Comparison of ENCODE assay signal across 10 mouse cellular contexts in genomic region chr2:164761502-164761901, GRCm38 (mm10). TPM values are rescaled to one million over a fixed set of nuclear protein-coding genes. Genes with fewer than 3 reads are reported as not detected.
DNase-seq lines count a peak whose midpoint lies in the region; ATAC-seq lines count a peak whose summit lies in the region.
"Had no signal": no experiment of that assay in that cellular context is flagged by ENCODE, and none has a peak within 500 bp of the region (broad histone marks: within the 10 kb centered on the region; RNA-seq: fewer than 3 reads in every experiment).

No protein-coding gene starts in this region.

- intact Hi-C loops in left cerebral cortex, postnatal 4 days (cut with DNase I) = no loop called here
- intact Hi-C loops in left cerebral cortex, postnatal 14 days (cut with DNase I) = no loop called here

- DNase-seq in cerebellum, postnatal 10 days = peak; percentile 57 to 68
- no peak for DNase-seq in cerebellum, adult 11 months
- DNase-seq in left cerebral cortex, postnatal 4 days = peak; percentile 33
- DNase-seq in left cerebral cortex, postnatal 14 days (ENCODE audit: low spot score in 2 of 2) = no peak
- DNase-seq in ovary, postnatal 14 days (ENCODE audit: low spot score) = no peak
- DNase-seq in B cell, adult 2 months = no peak
- DNase-seq: gastrocnemius, postnatal 25 days had no signal

- peak; percentile 75 for ATAC-seq in erythroblast, adult 5-6 weeks (replicated peaks; ENCODE audit: low FRiP score, poor library complexity, severe bottlenecking)
- peak; percentile 85 for ATAC-seq in megakaryocyte-erythroid progenitor cell, adult 5-6 weeks (replicated peaks; ENCODE audit: low FRiP score, low TSS enrichment, poor library complexity, severe bottlenecking)
- ATAC-seq: forebrain, embryonic 13.5 days had no signal

RNA-seq across cellular contexts. Expression of gene Ube2c, which starts 8.2 kb away (rescaled TPM):
- total RNA-seq in left cerebral cortex, postnatal 4 days (2021) = 10 to 100 TPM; 10.8 to 14.3 TPM
- 1 to 10 TPM; 2.0 to 3.0 TPM for total RNA-seq in left cerebral cortex, postnatal 14 days (2021)
- 268 and 318 TPM in 2 replicates for total RNA-seq in erythroblast, adult 5-6 weeks (2015; ENCODE audit: low replicate concordance)
- 123 and 215 TPM in 2 replicates for total RNA-seq in erythroblast, adult 5-6 weeks (2017; ENCODE audit: low replicate concordance)
- total RNA-seq in megakaryocyte-erythroid progenitor cell, adult 5-6 weeks (2014; fragmentation: Nextera tagmentation) = 194 and 207 TPM in 2 replicates
- total RNA-seq in megakaryocyte-erythroid progenitor cell, adult 5-6 weeks (2017) = 90.6 and 159 TPM in 2 replicates

RNA-seq across cellular contexts. Expression of gene Dnttip1, which starts 15.7 kb away (rescaled TPM):
- 10 to 100 TPM; 35.8 to 38.1 TPM for total RNA-seq in left cerebral cortex, postnatal 4 days (2021)
- 10 to 100 TPM; 32.8 to 35.6 TPM for total RNA-seq in left cerebral cortex, postnatal 14 days (2021)
- 79.2 and 130 TPM in 2 replicates for total RNA-seq in erythroblast, adult 5-6 weeks (2015; ENCODE audit: low replicate concordance)
- 137 and 237 TPM in 2 replicates for total RNA-seq in erythroblast, adult 5-6 weeks (2017; ENCODE audit: low replicate concordance)
- 28.7 and 37.2 TPM in 2 replicates for total RNA-seq in megakaryocyte-erythroid progenitor cell, adult 5-6 weeks (2014; fragmentation: Nextera tagmentation)
- total RNA-seq in megakaryocyte-erythroid progenitor cell, adult 5-6 weeks (2017) = 24.5 and 26.2 TPM in 2 replicates

RNA-seq across cellular contexts. Expression of gene Wfdc3, which starts 15.8 kb away (rescaled TPM):
- total RNA-seq in left cerebral cortex, postnatal 4 days (2021) = 1 to 10 TPM in 1 of 2 experiments, under 1 TPM in 1; 0.60 to 1.1 TPM
- 1 to 10 TPM in 1 of 2 experiments, under 1 TPM in 1; 0.92 to 1.1 TPM for total RNA-seq in left cerebral cortex, postnatal 14 days (2021)
- total RNA-seq in erythroblast, adult 5-6 weeks (2015; ENCODE audit: low replicate concordance) = 16.7 and 19.9 TPM in 2 replicates
- 10.0 and 12.8 TPM in 2 replicates for total RNA-seq in erythroblast, adult 5-6 weeks (2017; ENCODE audit: low replicate concordance)
- 2.0 TPM in 1 of 2 replicates, not detected in the other for total RNA-seq in megakaryocyte-erythroid progenitor cell, adult 5-6 weeks (2014; fragmentation: Nextera tagmentation)
- total RNA-seq in megakaryocyte-erythroid progenitor cell, adult 5-6 weeks (2017) = not detected in 2 replicates
- total RNA-seq: gastrocnemius, postnatal 25 days had no signal

RNA-seq across cellular contexts. Expression of gene Tnnc2, which starts 18.3 kb away (rescaled TPM):
- total RNA-seq in left cerebral cortex, postnatal 4 days (2021) = not detected
- 1 to 10 TPM in 1 of 2 experiments, not detected in 1; 1.1 TPM for total RNA-seq in left cerebral cortex, postnatal 14 days (2021)
- total RNA-seq in erythroblast, adult 5-6 weeks (2015; ENCODE audit: low replicate concordance) = not detected in 2 replicates
- total RNA-seq in erythroblast, adult 5-6 weeks (2017; ENCODE audit: low replicate concordance) = not detected in 2 replicates
- not detected in 2 replicates for total RNA-seq in megakaryocyte-erythroid progenitor cell, adult 5-6 weeks (2014; fragmentation: Nextera tagmentation)
- not detected in 2 replicates for total RNA-seq in megakaryocyte-erythroid progenitor cell, adult 5-6 weeks (2017)

RNA-seq across cellular contexts. Expression of gene Snx21, which starts 24.1 kb away (rescaled TPM):
- total RNA-seq in left cerebral cortex, postnatal 4 days (2021) = 10 to 100 TPM; 52.8 to 56.9 TPM
- total RNA-seq in left cerebral cortex, postnatal 14 days (2021) = 10 to 100 TPM; 46.0 to 46.8 TPM
- 2.1 and 2.9 TPM in 2 replicates for total RNA-seq in erythroblast, adult 5-6 weeks (2015; ENCODE audit: low replicate concordance)
- total RNA-seq in erythroblast, adult 5-6 weeks (2017; ENCODE audit: low replicate concordance) = 0.43 and 0.98 TPM in 2 replicates
- total RNA-seq in megakaryocyte-erythroid progenitor cell, adult 5-6 weeks (2014; fragmentation: Nextera tagmentation) = 0.11 and 7.6 TPM in 2 replicates
- total RNA-seq in megakaryocyte-erythroid progenitor cell, adult 5-6 weeks (2017) = 0.33 TPM in 1 of 2 replicates, not detected in the other

Comparison
In these comparisons a context has a peak if more than half of its experiments do, and no peak if none do; other contexts are left out.
1. DNase-seq: peak in cerebellum, postnatal 10 days (2 of 2) and left cerebral cortex, postnatal 4 days (single experiment); none in cerebellum, adult 11 months (single experiment), left cerebral cortex, postnatal 14 days (0 of 2), ovary, postnatal 14 days (single experiment) and B cell, adult 2 months (0 of 2).
2. RNA of gene Ube2c, which starts 8.2 kb away (total RNA-seq): 123 to 318 TPM in erythroblast, adult 5-6 weeks and 90.6 to 207 TPM in megakaryocyte-erythroid progenitor cell, adult 5-6 weeks; 10.8 to 14.3 TPM in left cerebral cortex, postnatal 4 days and 2.0 to 3.0 TPM in left cerebral cortex, postnatal 14 days; every median in the first group is over 4 times any median in the second.